Mouse (Mus musculus) 3134 (cell line): ENCODE results near the gene Obsl1.

Experiments used
- DNase-seq: peaks from one replicate; pipeline ENCODE4 v3.0.0-alpha.2; 2011; ENCODE audit warnings: low spot score; ENCODE audit not compliant: insufficient read length; ENCODE audit errors: extremely low read depth

The Obsl1 gene

GRCm38 (mm10) chr1:75505956-75506831 is at the start of gene Obsl1:
TSS of gene Obsl1 (minus strand) at chr1:75506452.
- DNase-seq = no peak

GRCm38 (mm10) chr1:75555680-75556079 is 49.4 kb upstream of the Obsl1 start:
- no peak for DNase-seq

GRCm38 (mm10) chr1:75550586-75550985 is 44.3 kb upstream of the Obsl1 start:
- no peak for DNase-seq

- no peak for DNase-seq
Measured at GRCm38 (mm10) chr1:75549289-75550279, 43.3 kb upstream of the Obsl1 start.

- DNase-seq = no peak
Measured at GRCm38 (mm10) chr1:75548871-75549270, 42.6 kb upstream of the Obsl1 start.

- no peak for DNase-seq
Measured at GRCm38 (mm10) chr1:75548083-75548482, 41.8 kb upstream of the Obsl1 start.

GRCm38 (mm10) chr1:75547351-75547750 is 41.1 kb upstream of the Obsl1 start:
- DNase-seq = no peak

GRCm38 (mm10) chr1:75545965-75546956 is 40.0 kb upstream of the Obsl1 start, which contains the start of gene Slc4a3:
TSS of gene Slc4a3 (plus strand) at chr1:75546266.
- peak; percentile 79 for DNase-seq

- DNase-seq = no peak
Measured at GRCm38 (mm10) chr1:75544351-75544750, 38.1 kb upstream of the Obsl1 start.

- no peak for DNase-seq
Measured at GRCm38 (mm10) chr1:75541496-75541895, 35.2 kb upstream of the Obsl1 start.

GRCm38 (mm10) chr1:75538597-75539190 is 32.4 kb upstream of the Obsl1 start:
- DNase-seq = no peak

GRCm38 (mm10) chr1:75537587-75537986 is 31.3 kb upstream of the Obsl1 start:
- DNase-seq = no peak

- no peak for DNase-seq
Measured at GRCm38 (mm10) chr1:75533325-75534252, 27.3 kb upstream of the Obsl1 start.

GRCm38 (mm10) chr1:75532280-75533172 is 26.3 kb upstream of the Obsl1 start:
- no peak for DNase-seq

- DNase-seq = no peak
Measured at GRCm38 (mm10) chr1:75530546-75530945, 24.3 kb upstream of the Obsl1 start.

- no peak for DNase-seq
Measured at GRCm38 (mm10) chr1:75524679-75525078, 18.4 kb upstream of the Obsl1 start.

- peak; percentile 90 for DNase-seq
Measured at GRCm38 (mm10) chr1:75521321-75522031, 15.2 kb upstream of the Obsl1 start, which contains the start of gene Stk11ip. TSS of gene Stk11ip (plus strand) at chr1:75521529.
